Mouse (Mus musculus) brain, embryonic 14.5 days (tissue): ENCODE data around the gene Nckap5.

ENCODE experiments used
- CTCF ChIP-seq: fragments of 200-500 bp; IDR thresholded peaks from 2 replicates; pipeline ENCODE4 v1.5.1; 2012; ENCODE audit warnings: inconsistent platforms, mild to moderate bottlenecking, moderate library complexity, borderline replicate concordance; ENCODE audit not compliant: insufficient read depth, insufficient read length; ENCODE audit errors: extremely low read depth
- POLR2A ChIP-seq: fragments of 200-500 bp; IDR thresholded peaks from 2 replicates; pipeline ENCODE4 v1.6.1; 2012; ENCODE audit warnings: mild to moderate bottlenecking, inconsistent platforms, borderline replicate concordance; ENCODE audit not compliant: poor library complexity, insufficient read depth, insufficient read length, severe bottlenecking; ENCODE audit errors: extremely low read depth

GRCm38 (mm10) chr1:126451472-126451871 lies 379.1 kb downstream of the Nckap5 start:
- TF ChIP-seq CTCF (no peak), POLR2A (no peak)
